ENCODE assay signal across 12 mouse cellular contexts in the genomic region with DNA sequence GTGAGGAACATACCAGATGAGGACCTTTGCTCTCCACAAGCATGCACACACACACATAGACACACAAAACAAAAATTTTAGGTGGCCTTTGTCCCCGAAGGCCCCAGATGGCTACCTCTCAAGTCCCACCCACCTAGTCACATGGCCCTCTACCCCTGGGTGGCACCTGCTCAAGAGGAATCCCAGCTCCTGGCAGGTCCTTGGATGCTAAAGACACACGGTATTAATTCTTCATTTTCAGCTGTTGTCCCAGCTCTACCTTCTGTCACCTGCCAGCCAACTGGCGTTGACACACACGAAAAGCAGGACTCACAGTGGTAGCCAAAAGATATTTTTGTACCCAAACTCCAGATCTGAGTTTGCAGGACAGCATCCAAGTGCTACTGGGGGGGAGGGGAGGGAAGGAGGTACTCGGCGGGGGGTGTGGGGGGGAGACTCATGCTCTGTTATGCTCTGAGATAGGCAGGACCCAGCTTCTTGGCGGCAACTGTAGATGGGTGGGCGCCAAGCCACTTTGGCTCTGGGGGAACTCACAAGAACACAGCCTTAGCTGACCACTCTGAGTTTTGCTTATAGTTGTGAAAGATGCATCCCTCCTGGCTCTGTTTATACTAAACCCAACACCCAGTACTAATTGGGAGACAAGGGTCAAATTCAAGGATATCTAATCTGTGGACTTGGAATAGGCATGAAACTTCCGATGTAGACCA. TPM values are rescaled to one million over a fixed set of nuclear protein-coding genes. Genes with fewer than 3 reads are reported as not detected.
DNase-seq lines count a peak whose midpoint lies in the region; ATAC-seq lines count a peak whose summit lies in the region.
"Had no signal": no experiment of that assay in that cellular context is flagged by ENCODE, and none has a peak within 500 bp of the region (broad histone marks: within the 10 kb centered on the region; RNA-seq: fewer than 3 reads in every experiment).

No protein-coding gene starts in this region.

- intact Hi-C loops in heart, postnatal 36 days (cut with DNase I), result loop anchor here (2.0 kb wide), 1 partner anchor 17 kb away; no protein-coding TSS in a partner anchor
- intact Hi-C loops in gastrocnemius, postnatal 14 days (cut with DNase I; ENCODE audit: low total_unique reads), result no loop called here

- no peak for ATAC-seq in heart, embryonic 11.5 days (replicated peaks; ENCODE audit: insufficient number of reproducible peaks, low FRiP score, low TSS enrichment)

- H3K36me3 ChIP-seq in heart, embryonic 11.5 days (ENCODE audit: control insufficient read depth, insufficient read depth, low read length), result no peaks in the 10 kb centered on the region
- H3K36me3 ChIP-seq: forebrain, embryonic 12.5 days; limb, embryonic 13.5 days had no signal

- DNase-seq in heart, postnatal 36 days, result no peak
- peak; percentile 64 for DNase-seq in lung, postnatal 10 days
- DNase-seq in lung, adult 18-20 months, result no peak
- DNase-seq in gastrocnemius, postnatal 14 days, result peak; percentile 66
- DNase-seq in urinary bladder, postnatal 25 days (ENCODE audit: low spot score), result no peak
- DNase-seq in spleen, postnatal 14 days (ENCODE audit: low spot score in 2 of 2), result no peak
- no peak for DNase-seq in layer of hippocampus, postnatal 25 days (ENCODE audit: extremely low spot score in 1 of 2, low spot score in 1 of 2)
- DNase-seq: layer of hippocampus, adult 9-11 months had no signal

- peaks cover 58% of the 10 kb centered on the region for H3K4me1 ChIP-seq in heart, embryonic 11.5 days (ENCODE audit: control insufficient read depth, insufficient read depth, low read length)

- peak overlapping the region; percentile 22; the same call in 1 of the 2 replicates for H3K27ac ChIP-seq in heart, embryonic 11.5 days (ENCODE audit: low read depth, low read length)
- H3K27ac ChIP-seq: forebrain, embryonic 12.5 days; limb, embryonic 13.5 days had no signal

- no peak overlapping the region for H3K9ac ChIP-seq in heart, embryonic 11.5 days (ENCODE audit: low read depth, low read length)
- H3K9ac ChIP-seq: forebrain, embryonic 12.5 days; limb, embryonic 13.5 days had no signal

- no peak overlapping the region for H3K4me3 ChIP-seq in heart, embryonic 11.5 days (ENCODE audit: low read depth, low read length)
- H3K4me3 ChIP-seq: forebrain, embryonic 12.5 days; limb, embryonic 13.5 days had no signal

- no peaks in the 10 kb centered on the region for H3K27me3 ChIP-seq in heart, embryonic 11.5 days (ENCODE audit: control insufficient read depth, insufficient read depth, low read length)
- H3K27me3 ChIP-seq: CH12.LX; limb, embryonic 13.5 days had no signal

- H3K4me2 ChIP-seq in heart, embryonic 11.5 days, result no peak overlapping the region
- H3K4me2 ChIP-seq: forebrain, embryonic 12.5 days; limb, embryonic 13.5 days had no signal

- 61% methylated on average over 9 of the region's 9 CpGs for WGBS in heart, embryonic 11.5 days (ENCODE audit: insufficient replicate concordance)

- 0 out of 2 replicates have a peak, but pooled peaks cover 2% of the 10 kb centered on the region for H3K9me3 ChIP-seq in heart, embryonic 11.5 days (replicated peaks; ENCODE audit: control insufficient read depth, low read length)
- H3K9me3 ChIP-seq: forebrain, embryonic 12.5 days had no signal

RNA-seq across cellular contexts. Expression of a gene that starts 35.0 kb away (rescaled TPM):
- 23.5 and 27.3 TPM in 2 replicates for polyA plus RNA-seq in heart, embryonic 11.5 days (2014; fragmentation: Nextera tagmentation; extraction: Ambion mirVana)
- 10 to 100 TPM; 22.3 to 36.3 TPM for total RNA-seq in heart, postnatal 36 days (2021)
- 10 to 100 TPM; 17.6 to 18.2 TPM for total RNA-seq in gastrocnemius, postnatal 14 days (2021)
- 1 to 10 TPM; 2.7 to 3.7 TPM for total RNA-seq in layer of hippocampus, postnatal 25 days (2021)

Comparison
In these comparisons a context has a peak if more than half of its experiments do, and no peak if none do; other contexts are left out.
1. DNase-seq: peak in lung, postnatal 10 days (single experiment) and gastrocnemius, postnatal 14 days (single experiment); none in heart, postnatal 36 days (0 of 2), lung, adult 18-20 months (0 of 2), urinary bladder, postnatal 25 days (single experiment), spleen, postnatal 14 days (0 of 2) and layer of hippocampus, postnatal 25 days (0 of 2).